Mouse (Mus musculus): ENCODE results near the gene Mrvi1. TPM values are rescaled to one million over a fixed set of nuclear protein-coding genes. Genes with fewer than 3 reads are reported as not detected.

The Mrvi1 gene
- total RNA-seq, 2 experiments from 2014 or later, result 9.0 to 9.2 TPM

DNA sequence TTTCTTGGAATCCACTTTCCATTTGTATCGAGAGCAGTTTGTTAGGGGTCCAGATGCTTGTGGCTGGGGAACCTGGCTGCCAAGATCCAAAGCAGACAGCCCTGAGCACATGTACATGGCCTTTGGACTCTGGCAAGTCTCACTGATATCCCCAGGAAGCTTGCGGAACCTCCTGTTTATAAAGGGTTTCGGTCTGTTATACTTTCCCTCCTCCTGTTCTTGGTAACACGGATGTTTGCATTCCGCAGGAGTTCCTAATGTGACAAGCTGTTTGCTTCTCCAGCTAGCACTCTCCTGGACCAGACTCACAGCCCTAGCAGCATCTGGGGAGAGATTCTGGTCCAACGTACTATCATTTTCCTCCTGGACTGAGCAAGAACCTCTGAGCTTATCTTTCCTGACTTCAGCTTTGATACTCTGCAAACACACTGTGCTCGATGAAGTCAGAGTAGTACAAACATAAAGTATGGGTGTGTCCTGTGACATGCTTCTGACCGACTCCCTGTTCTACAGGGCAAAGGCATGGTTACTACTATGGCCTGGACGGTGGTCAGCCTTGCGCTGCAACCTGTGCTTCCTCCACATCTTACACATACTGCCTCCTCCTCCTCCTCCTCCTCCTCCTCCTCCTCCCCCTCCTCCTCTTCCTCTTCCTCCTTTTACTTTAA is 88.2 kb downstream of the Mrvi1 start:
- DNase-seq (ENCODE audit: low spot score in 2 of 2), result no peak

DNA sequence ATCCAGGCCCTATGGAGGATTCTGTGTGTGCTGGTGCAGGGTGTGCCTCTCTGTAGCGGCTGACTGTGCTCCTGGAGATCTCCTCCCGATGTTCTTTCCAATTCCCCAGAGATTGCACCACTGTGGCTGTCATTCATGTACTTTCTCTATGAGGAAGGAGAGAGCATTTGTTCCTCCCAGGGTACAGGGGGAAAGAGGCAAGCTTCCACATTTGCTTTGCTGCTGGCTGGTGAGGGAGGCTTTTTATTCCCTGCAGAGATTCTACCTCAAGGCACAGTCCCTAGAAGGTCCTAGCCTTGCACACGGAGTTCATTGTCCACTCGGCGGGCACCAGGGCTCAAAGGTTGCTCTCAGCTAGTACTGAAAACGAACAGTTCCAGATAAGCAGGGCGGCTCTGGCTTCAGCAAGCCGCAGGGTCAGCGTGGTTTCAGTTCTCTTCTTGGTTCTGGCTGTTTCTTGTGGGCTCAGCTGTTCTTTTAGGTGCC is 90.7 kb downstream of the Mrvi1 start:
- DNase-seq (ENCODE audit: low spot score in 2 of 2), result no peak

DNA sequence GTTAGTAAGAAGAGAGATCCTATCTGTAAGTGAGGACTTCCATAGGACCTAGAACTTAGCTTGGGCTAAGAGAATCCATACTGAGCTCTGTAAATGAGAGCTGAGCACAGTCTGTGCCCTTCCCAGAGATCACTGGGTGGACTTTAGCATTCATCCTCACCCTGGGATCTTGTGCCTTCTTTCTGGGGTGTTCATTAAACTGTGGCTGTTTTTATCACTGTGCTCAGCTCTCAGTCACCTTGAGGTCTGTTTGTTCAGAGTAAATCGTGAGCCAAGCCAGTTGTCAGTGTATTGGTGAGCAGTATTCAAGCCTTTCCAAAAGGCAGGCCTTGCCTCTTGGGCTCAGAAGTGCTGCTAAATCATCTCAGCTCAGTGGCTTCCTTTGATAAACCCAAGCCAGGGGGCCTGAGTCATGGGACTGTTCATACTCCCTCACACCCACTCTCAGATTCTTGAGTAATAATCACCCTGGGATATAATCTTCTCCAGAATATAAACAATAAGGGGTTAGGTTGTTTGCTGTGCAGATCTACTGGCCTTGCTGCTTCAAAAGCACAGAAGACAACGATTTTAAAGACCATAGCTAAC is 100.4 kb downstream of the Mrvi1 start:
- DNase-seq (ENCODE audit: low spot score in 2 of 2), result no peak

DNA sequence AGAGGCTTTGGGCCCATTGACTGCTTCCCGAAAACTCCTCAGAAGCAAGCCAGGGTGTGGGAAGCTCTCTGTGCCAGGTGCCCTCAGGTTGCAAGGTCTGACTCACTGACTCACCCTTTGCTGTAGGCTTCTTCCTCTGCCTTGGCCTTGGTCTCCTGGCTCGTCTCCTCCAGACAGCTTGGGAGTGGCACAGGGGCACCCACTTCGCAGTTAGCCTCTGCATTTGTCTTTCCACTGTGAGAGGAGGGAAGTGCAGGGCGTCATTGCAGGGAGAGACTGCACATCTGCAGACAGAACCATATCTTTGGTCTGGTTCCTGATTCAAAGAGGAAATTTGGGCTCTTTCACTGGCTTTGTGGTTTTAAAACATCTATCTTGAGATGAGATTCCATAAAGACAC is 104.2 kb downstream of the Mrvi1 start:
- DNase-seq (ENCODE audit: low spot score in 2 of 2), result no peak

DNA sequence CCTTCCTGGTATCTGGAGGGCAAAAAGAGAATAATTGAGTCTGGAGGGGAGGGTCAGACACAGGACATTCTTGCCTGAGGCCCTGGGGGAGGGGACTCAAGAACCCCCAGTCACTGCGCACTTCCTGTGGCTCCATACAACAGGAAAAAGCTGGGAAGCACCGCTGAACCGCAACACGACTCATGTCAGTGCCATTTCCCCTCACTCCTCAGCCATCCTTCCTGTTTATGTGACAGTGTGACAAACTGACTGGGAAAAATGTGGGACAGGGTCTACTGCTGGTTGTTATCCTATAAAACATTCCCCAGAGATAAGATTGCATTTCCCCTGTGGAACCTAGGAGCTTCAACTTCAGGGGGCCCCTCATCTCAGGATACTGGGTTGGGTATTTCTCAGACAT is 105.3 kb downstream of the Mrvi1 start:
- no peak for DNase-seq (ENCODE audit: low spot score in 2 of 2)

DNA sequence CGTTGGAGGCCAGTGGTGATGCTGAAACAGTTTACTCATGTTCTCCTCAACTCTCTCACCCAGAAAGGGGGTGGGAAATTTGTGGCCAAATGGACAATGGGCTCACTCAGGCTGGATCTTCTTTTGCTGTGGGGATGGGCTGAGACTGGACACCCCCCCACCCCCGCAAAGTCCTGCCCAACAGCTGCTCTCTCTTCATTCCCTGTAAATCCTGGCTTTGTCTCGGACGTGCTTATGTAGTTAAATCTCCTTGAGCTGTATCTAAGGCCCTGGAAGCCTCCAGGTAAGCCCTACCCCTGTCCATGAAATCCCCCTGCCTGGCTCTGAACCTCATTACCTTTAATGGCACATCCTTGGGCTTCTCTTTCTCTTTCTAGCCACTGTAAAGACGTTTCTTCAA is 113.5 kb downstream of the Mrvi1 start:
- DNase-seq (ENCODE audit: low spot score in 2 of 2), result no peak

DNA sequence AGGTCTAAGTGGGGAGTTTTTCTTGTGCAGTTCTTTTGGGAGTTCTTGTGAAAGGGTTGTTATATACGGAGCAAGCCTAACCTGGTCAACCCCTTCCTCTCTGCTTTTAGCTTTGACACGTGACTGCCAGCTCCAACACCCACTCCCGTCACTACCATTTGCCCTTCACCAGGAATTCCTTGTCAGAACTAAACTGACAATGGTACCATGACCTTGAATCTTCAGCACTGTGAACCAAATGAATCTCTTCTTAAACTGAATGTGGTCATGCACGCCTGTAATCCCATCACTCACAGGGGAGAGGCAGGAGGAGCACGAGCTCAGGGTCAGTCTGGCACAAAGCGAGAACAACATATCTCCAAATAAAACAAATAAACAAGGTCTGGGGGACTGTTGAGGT is 115.1 kb downstream of the Mrvi1 start:
- DNase-seq (ENCODE audit: low spot score in 2 of 2), result no peak

DNA sequence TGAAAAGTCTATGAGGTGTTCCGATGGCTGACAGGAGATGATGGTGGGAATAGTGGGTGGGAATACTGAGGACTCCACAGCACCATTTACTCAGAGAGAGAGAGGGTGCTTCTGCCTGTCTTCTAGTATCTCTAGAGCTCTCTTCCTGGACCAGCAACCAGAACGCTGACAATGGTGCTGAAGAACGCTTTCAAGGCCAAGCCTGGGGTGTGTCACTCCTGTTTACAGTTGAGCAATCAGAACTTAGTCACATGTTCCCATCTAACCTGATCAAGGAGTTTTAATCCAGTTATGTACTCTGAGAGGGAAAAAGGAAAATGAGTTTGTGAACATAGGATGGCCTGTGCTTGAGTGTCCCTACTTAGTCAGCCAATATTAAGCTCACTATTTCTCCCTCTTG is 116.2 kb downstream of the Mrvi1 start:
- DNase-seq (ENCODE audit: low spot score in 2 of 2), result no peak

DNA sequence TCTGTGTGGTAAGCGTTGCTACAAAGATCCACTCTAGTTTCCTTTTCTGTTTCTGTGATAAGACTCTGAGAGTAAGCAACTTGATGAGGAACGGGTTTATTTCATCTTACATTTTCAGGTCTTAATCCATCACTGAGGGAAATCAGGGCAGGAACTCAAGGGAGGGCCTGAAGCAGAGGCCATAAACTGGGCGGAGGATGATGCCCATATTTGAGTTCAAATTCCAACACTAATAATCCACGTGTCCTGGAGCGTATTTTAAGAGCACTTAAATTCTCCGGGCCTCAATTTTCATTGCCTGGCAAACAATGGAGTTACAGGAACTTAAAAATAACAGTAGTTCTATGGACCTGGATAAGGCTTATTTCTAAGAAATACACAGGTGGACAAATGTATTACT is 116.7 kb downstream of the Mrvi1 start:
- no peak for DNase-seq (ENCODE audit: low spot score in 2 of 2)

DNA sequence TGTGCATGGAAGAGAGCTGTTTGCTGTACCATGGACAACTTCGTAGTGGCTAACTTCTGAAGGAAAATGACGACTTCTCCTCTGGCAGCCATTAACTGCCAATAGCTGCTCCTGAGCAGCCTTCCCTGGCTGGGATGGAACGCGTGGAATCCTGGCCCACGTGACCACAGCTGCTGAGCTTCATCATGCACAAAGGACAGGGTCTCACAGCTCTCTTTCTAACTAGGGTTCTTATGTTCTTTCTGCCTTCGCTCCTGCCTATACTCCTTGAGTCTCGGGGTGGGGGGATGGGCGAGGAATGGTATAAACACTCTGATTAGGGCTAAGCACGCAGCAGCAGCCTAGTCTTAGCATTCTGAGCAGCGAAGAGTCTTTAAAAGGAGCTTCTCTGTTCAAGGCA is 117.2 kb downstream of the Mrvi1 start:
- DNase-seq (ENCODE audit: low spot score in 2 of 2), result peak in 1 of 2 experiments; percentile 25

DNA sequence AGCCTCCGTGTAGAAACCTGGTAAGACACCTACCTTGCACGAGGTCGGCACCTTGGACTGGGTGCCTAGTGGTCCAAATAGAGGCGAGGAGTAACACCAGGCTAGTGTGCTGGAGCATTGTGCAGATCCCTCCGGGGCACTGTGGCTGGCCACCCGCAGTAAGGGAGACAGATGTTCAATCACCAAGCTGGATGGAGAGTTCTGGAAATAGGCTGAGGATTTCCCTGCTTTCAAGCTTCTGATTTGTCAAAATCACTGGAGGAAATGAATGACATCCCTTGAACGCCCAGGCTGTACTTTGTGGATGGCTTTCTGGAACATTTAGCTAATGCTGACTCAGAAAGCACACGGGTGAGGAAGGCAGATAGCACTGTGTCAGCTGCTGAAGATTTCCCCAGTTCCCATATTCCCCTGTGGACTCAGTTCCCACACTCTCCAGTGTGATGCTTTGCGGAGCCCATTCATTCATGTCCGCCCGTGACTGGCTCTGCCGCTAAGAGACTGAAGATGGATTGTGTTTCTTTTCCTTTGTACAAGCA is 119.4 kb downstream of the Mrvi1 start, which contains the start of gene Lyve1:
Gene Lyve1 (minus strand): TSS at position 489 of the 539 bp plus-strand sequence.
- no peak for DNase-seq (ENCODE audit: low spot score in 2 of 2)

DNA sequence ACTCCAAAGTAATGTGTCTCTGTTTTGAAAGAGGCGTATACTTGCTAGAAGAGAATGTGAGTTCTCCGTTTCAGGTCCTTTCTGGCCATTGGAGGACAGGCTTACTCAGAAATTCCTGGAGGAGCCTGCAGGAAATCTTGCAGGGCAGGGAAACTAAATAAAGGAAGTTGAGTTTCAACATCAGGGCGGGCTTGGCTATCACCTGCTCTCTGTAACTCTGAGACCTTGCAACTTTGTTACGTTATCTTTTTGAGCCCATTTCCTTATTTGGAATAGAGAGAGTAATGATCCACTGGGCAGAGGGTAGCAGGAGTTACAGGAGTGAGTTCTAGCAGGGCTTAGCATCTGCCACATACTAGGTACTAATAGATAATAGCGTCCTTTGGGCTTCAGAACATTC is 122.1 kb downstream of the Mrvi1 start:
- no peak for DNase-seq (ENCODE audit: low spot score in 2 of 2)

DNA sequence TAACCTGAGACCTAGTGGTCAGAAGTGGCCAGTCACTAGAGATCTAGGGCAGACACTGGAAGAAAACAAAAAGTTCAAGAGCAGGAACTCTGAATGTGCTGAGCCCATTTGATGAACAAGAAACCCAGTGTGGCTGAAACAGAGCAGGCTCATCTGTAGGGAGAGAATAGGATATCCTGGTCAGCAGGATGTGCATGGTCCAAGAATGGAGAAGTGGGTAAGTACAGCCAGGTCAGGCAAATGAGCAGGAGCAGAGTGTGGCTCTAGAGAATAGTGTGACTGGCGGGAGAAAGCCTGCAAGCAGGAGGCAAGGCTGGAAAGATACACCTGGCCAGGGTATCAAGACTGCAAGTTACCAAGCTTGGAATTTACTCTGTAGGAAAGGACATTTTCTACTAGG is 126.7 kb downstream of the Mrvi1 start:
- DNase-seq (ENCODE audit: low spot score in 2 of 2), result no peak

DNA sequence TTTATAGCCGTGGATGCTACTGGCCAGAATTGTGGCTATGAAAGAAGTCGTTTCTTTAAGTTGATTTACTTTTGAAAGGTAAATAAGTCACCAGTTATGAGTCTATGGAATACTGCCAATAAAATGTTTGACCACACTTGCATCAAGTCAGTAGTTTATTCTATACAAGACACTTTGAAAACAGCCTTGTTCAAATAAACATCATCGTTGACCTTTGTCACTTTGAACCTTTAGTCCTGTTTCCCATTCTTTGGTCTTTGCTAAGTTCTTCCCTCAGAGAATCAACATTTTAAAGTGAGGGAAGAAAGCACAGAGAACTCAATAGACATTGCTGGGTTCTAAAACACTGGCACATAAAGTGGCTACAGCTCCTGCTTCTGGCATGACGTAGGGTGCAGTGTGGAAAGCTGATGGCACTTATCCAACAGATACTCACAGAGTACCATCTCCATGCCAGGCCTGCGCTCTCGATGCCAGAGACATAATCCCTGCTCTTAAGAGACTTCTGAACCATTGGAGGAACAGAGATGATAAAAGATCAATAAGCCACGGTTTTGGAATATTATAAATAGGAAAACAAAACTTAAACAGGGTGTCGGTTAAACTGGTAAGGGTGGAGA is 127.2 kb downstream of the Mrvi1 start:
- DNase-seq (ENCODE audit: low spot score in 2 of 2), result no peak

DNA sequence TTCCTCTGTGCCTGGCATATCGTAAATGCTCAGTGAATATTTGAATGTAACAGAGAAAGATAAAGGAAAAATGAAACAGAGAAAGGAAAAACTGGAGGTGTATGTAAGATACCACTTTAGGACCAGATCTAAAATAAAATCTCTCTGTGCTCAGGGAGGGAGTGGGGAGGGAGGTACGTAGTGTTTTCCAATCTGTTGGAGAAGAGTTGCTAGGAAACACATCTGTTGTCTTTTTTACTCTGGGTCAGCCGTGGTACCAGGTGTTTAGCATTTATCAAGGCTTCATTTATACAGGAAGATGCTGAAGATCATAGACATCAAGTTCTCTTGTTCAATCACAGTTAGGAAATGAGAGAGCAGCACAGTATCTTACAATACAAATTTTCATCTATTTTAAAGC is 127.7 kb downstream of the Mrvi1 start:
- no peak for DNase-seq (ENCODE audit: low spot score in 2 of 2)

DNA sequence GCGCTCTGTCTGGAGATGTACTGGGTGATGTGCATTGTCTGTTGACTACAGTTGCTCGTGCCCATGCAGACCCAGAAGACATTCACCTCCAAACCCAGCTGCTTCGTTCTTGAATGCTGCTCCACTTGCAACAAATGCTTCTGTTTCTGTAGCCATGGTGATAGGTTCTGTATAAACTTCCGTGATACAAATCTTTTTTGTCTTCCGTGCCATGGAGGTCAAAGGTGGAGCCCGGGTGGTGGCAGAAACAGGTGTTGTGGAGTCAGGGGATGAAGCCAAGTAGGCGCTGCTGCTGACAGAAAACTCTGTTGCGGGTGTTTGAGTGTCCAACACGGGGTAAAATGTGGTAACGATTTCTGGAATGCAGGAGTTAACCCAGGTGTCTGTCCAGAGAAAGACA is 128.7 kb downstream of the Mrvi1 start:
- no peak for DNase-seq (ENCODE audit: low spot score in 2 of 2)

DNA sequence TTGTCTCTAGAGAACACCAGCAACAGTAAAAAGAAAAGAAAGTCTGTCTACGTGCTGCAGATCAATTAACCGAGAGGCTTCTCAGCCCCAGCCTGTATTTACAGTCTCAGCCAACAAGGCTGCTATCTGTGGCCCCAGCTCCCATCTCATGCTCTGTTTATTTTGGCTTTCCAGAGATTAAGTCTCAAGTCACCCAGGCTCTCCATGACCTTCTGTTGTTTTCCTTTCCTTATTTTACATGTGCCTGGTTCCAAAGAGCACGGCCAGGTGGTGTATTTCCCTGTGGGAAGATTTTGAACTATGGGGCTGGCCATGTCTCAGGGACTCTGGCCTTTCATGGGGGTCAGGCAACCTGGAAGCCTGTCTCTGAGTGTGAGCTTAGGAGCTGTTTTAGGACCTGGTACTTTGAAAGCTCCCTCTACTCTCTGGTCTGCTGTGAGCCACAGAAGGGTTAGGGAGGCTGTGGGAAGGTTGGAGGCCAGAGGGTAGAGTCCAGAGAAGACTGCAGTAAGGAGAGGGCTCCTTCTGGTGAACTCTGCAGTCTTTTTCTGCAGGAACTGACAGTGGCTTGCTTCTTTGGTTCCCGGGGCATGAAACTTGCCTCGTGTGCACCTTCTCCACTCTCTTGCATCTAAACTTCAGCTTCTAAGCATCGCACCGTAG is 130.6 kb downstream of the Mrvi1 start:
- DNase-seq (ENCODE audit: low spot score in 2 of 2), result no peak

DNA sequence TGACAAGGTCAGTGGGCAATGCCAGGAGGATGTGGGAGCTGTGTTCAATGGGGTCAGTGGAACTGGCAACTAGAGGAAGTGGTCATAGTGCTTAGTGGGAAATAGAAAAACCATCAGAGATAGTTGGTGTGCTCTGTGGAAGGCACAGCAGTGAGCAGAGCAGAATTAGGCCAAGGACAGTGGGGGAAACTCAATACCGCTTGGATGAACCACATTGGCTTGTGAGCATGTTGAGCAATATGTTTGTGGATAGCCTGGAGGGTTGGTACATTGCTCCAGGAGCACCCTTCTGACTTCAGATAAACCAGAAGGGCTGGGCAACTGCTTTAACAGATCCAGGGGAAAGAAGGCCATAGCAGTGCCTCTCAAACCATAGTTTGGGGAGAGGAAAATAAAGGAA is 133.9 kb downstream of the Mrvi1 start:
- no peak for DNase-seq (ENCODE audit: low spot score in 2 of 2)

DNA sequence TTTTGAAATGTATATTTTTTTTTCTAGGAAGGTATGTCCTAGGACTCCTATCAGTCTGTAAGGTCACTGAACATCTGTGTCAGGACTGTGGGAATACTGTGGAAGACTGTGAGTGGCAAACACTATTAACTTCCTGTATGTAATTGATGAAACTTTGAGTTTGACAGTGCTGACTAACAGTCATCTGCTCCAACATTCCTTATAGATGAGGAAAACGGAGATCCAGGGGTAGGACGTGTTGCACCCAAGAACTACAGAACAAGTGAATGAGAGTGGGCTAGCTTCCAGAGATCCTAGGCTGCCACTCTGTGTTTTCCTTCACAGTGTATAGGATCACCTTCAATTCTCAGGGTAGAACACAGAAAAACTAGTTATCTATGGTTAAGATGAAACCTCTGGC is 134.9 kb downstream of the Mrvi1 start:
- no peak for DNase-seq (ENCODE audit: low spot score in 2 of 2)

DNA sequence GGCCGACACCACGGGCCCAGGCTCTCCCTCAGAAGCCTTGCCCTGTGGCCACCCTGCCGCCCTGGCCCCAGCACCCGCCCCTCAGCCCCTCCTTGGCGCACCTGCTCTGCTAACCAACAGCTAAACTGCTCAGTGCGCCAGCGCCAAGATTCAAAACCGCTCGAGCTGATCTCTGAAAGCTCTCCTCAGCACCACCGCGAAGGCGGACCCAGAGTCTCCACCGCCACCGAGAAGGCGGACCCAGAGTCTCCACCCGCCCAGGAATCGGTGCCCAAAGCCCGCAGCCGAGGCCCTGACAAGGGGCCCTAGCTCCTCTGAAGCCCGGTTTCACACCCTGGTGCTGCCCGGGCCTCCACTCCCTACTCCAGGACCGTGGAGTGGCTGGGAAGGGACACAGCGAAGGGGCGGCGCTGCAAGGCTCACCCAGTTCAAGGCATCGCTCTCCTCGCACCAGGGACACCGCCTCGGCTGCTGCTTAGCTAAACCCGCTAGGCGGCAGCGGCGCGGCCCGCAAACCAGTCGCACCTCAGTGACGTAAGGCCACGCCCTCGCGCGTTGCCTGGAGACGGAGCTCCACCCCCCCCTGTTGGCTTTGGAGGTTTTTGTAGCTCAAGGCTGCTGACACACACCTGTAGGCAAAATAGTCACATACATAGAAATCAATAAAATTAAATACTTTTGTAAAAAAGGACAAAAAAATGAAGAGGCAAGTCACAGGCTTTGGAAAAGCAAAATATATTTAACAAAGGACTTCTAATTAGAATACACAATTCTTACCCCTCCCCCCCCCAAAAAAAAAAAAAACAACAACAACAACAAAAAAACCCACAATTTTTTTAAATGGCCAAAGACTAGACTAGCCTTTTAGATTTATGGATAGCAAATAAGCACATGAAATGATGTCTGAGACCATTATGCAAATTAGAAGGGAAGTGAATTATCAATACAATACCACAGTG is 138.1 kb downstream of the Mrvi1 start, which contains the start of gene Rnf141:
Gene Rnf141 (minus strand): TSS at position 542 of the 959 bp plus-strand sequence.
- DNase-seq (ENCODE audit: low spot score in 2 of 2), result peak; percentile 78 to 91

DNA sequence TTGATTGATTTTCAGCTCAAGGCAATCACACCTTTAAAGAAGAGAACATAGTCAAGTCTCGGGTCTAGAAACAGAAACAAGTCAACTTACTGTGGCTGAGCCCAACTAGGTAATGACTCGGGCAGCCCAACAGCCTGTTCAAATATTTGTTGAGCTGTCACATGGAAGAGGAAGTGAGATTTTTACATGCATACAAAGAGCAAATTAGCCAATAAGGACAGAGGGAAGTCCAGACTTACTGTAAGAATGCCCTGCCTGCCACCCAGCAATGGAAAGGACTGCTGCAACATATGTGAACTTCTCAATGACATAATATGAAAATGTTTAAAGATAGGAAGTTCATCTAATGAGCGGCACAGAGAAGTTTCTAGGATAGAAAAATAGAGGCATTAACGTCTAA is 141.9 kb downstream of the Mrvi1 start:
- DNase-seq (ENCODE audit: low spot score in 2 of 2), result no peak

All from gastrocnemius, postnatal 4 days (tissue).